Mouse (Mus musculus) left cerebral cortex, adult 6 months (tissue): Measurements from ENCODE around the gene Nrip3. TPM values are rescaled to one million over a fixed set of nuclear protein-coding genes. Genes with fewer than 3 reads are reported as not detected.

Experiments
- long read RNA-seq, 2 experiments: library from polyadenylated mRNA; unstranded; transcript quantifications; one replicate each; pipeline ENCODE4 v2.0.0; 2019 to 2020
- polyA plus RNA-seq: library from polyadenylated mRNA; unstranded; fragments of <200 nt; fragmentation: Nextera tagmentation; gene quantifications from 2 replicates; pipeline ENCODE4 v1.2.3, GENCODE M21; 2021

Nrip3 gene
- polyA plus RNA-seq, result 38.8 and 43.7 TPM in 2 replicates
- long read RNA-seq, experiment 1, transcript Nrip3-201 (7 exons, 3,910 nt), result major isoform, 802 of 926 reads
- long read RNA-seq, experiment 1, partial matches to known transcripts, result 10 of 926 reads
- long read RNA-seq, experiment 1, other reads (novel, unspliced or antisense), result 112 of 926 reads
- long read RNA-seq, experiment 2, transcript Nrip3-201 (7 exons, 3,910 nt), result major isoform, 73 of 120 reads
- long read RNA-seq, experiment 2, partial matches to known transcripts, result 4 of 120 reads
- long read RNA-seq, experiment 2, other reads (novel, unspliced or antisense), result 41 of 120 reads

GRCm38 (mm10) chr7:109781470-109782203 is at the start of gene Nrip3:
Nrip3 (minus strand) TSS chr7:109782025.

GRCm38 (mm10) chr7:109752008-109752925 is 29.6 kb downstream of the Nrip3 start, which contains the start of gene Tmem9b:
Tmem9b (minus strand) TSS chr7:109752875.

GRCm38 (mm10) chr7:109731626-109732025 is 50.2 kb downstream of the Nrip3 start, which contains the start of gene Ascl3:
Ascl3 (minus strand) TSS chr7:109731726.

GRCm38 (mm10) chr7:109723697-109724096 is 58.1 kb downstream of the Nrip3 start, which contains the start of gene BC051019:
BC051019 (minus strand) TSS chr7:109723850.

Other genes starting within 250 kb of the Nrip3 start
- 3.0 and 6.5 TPM in 2 replicates for gene St5, start 78.4 kb downstream of the Nrip3 start, polyA plus RNA-seq
- 9.7 and 11.8 TPM in 2 replicates for gene Akip1, start 78.3 kb downstream of the Nrip3 start, polyA plus RNA-seq
- 0.12 and 0.24 TPM in 2 replicates for gene BC051019, start 58.2 kb downstream of the Nrip3 start, polyA plus RNA-seq
- gene Ascl3, start 50.3 kb downstream of the Nrip3 start, polyA plus RNA-seq, result 0.18 TPM in 1 of 2 replicates, not detected in the other
- 179 and 223 TPM in 2 replicates for gene Tmem9b, start 29.1 kb downstream of the Nrip3 start, polyA plus RNA-seq
- gene Scube2, start 83.7 kb upstream of the Nrip3 start, polyA plus RNA-seq, result 0.29 and 0.45 TPM in 2 replicates
- 36.8 and 53.6 TPM in 2 replicates for gene Dennd5a, start 178.4 kb upstream of the Nrip3 start, polyA plus RNA-seq
- gene Tmem41b, start 204.9 kb upstream of the Nrip3 start, polyA plus RNA-seq, result 45.9 and 46.8 TPM in 2 replicates
- gene Ipo7, start 236.2 kb upstream of the Nrip3 start, polyA plus RNA-seq, result 16.8 and 32.6 TPM in 2 replicates